Mouse (Mus musculus) cerebellum, postnatal 25 days (tissue): ENCODE data around the gene Glis2.
"Not testable (repeated sequence)": the region's sequence is repeated elsewhere in the genome, so short reads cannot be mapped to it uniquely, and the experiment has no call there.

Source experiments
- DNase-seq, 2 experiments: peaks; one replicate each; pipeline ENCODE4 v3.0.0; 2021; ENCODE audit warnings: mixed read lengths in 2 of 2

Glis2 gene

DNA sequence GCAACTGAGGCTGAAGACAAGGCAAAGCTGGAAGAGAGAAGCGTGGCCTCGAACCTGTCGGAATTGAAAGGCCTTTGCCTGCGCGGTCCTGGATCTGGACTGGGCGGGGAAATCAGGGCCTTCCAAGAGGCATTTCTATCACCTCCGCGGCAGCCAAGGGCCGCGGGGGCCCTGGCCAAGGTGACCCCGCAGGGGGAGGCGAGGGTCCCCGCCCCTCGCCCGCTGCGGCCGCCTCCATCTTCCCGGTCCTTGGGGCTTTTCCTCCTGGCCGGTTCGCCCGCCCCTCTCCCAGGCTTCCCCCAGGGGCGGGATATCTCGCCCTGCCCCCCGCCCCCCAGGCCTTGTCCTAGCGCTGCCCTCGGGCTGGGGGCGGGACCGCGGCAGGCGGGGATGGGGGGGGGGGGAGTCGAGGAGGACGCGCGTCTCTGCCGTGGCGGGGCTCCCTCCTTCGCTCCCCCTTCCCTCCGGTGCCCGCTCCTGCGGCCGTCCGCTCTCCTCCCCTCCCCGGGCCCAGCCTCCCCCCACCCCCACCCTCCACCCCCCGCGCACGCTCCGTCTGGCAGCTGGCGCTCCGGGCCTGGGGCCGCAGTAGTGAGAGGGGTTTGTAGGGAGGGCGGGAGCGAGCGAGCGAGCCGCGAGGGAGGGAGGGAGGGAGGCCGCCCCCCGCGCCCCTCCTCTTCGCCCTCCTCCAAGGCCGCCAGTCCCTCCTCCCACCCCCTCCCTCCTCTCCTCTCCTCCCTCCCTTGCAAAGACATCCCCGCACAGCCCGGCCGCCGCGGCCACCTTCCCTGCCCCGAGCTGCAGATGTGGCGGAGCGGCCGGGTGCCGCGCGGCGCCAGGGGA, at the start of gene Glis2:
Gene Glis2, plus strand, starts transcription at position 743 of the 843 bp plus-strand sequence.
- peak; percentile 66 to 73 for DNase-seq

DNA sequence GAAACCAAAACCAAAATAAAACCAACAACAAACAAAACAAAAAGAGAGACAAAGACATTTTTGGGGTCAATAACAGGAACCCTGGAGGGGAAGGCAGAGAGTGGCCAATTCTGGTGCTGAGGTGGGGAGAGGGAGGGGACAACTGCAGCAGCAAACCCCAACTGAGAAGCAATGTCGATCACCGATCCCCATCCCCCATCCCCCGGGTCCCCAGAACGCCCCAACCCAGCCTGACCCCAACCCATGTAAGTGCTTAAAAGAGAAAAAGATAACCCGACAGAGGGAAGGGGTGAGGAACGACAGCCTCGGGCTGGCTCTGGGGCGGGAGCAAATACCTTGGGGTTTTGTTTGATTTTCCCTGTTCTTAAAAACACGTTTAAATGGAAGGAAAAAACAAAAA, 49.7 kb upstream of the Glis2 start:
- DNase-seq = no peak

DNA sequence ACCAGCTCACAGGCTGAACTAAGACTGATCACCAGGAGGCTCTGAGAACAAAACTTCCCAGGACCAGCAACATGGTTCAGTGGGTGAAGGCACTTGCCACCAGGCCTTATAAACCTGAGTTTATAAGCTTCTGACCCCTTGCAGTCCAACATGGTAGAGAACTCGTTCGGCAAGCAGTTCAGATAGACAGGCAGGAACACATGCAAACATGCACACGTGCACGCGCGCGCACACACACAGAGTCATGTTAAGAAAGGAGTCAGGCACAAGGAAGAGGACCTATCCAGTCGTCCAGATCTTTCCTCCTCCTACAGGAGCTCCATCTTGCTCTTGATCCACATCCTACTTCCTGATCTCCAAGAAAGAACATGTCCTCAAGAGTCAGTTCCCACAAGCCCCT, 47.7 kb upstream of the Glis2 start:
- DNase-seq = no peak

DNA sequence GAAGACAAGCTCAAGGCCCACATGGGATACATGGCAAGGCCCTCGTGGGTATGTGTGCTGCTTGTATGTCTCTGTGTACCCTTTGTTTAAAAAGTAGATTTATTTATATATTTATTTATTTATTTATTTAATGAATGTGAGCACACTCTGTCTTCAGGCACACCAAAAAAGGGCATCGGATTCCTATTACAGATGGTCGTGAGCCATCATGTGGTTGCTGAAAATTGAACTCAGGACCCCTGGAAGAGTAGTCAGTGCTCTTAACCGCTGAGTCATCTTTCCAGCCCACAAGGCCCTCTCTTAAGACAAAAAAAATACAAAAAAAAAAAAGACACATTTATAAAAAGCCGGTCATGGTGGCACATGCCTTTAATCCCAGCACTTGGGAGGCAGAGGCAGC, 46.9 kb upstream of the Glis2 start:
- DNase-seq = no peak

DNA sequence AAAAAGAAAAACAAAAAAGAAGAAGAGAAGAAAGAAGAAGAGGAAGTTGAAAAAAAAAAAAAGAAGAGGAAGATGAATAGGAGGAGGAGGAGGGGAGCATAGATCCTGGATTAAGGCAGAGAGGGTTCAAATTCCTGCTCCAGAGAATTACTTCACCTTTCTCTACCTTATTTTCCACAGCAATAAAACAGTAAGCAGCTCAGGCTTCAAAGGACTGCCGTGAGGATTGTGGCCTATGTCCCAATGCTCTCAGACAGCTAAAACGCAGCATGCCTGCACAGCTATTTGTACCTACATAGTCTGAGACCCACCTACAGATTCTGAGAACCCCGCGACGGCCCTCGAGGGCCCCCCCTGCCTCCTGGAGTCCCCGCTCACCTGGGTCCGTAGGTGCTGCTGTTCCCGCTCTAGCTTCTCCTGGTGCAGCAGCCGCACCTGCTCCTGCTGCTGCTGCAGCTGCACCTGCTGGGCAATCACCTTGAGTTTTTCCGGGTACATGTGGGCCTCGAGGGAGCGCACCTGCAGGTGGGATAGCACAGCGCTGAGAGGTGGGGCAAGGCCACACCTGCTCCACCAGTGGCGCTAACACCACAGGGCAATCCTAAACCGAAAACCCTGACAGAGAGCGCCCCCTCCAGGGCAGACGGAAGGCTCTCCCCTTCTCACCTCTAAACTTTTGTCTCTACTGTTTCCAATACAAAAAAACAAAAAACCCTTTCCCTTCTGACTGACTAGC, 45.4 kb upstream of the Glis2 start:
- DNase-seq = no peak

DNA sequence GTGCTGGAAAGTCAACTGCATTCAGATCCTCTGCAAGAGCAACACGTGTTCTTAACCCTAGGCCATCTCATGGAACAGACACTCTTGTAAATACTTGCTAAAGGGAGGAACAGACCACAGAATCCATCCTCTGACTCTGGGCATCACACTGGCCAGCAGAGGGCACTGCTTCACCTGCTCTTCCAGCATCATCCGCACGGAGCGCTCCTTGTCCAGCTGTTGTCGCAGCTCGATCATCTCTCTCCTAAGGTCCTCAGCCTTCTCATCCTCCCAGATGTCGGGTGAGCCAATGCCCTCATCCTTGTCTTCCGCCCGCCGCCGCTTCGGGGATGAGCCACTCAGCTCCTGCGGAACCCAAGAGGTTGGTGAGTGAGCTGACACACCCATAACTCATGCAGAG, 43.5 kb upstream of the Glis2 start:
- peak; percentile 66 to 80 for DNase-seq

DNA sequence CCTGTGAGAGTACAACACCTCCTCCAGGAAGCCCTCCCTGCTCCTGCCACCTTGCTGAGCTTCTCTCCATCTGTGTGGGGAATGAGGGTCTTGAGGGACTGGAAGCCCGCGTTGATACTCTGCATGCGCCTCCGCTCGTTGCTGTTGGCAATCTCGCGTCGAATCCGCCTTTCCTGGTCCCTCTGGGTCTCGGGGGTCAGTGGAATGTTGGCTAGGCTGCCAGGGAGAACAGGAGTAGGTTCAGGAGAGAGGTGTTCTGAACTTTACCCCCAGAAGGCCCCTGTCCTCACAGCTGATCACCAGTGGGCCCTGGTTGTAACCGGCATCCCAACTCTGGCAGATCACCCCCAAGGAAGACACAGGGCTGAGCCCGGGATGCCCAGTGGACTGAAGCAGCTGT, 42.6 kb upstream of the Glis2 start:
- no peak for DNase-seq

DNA sequence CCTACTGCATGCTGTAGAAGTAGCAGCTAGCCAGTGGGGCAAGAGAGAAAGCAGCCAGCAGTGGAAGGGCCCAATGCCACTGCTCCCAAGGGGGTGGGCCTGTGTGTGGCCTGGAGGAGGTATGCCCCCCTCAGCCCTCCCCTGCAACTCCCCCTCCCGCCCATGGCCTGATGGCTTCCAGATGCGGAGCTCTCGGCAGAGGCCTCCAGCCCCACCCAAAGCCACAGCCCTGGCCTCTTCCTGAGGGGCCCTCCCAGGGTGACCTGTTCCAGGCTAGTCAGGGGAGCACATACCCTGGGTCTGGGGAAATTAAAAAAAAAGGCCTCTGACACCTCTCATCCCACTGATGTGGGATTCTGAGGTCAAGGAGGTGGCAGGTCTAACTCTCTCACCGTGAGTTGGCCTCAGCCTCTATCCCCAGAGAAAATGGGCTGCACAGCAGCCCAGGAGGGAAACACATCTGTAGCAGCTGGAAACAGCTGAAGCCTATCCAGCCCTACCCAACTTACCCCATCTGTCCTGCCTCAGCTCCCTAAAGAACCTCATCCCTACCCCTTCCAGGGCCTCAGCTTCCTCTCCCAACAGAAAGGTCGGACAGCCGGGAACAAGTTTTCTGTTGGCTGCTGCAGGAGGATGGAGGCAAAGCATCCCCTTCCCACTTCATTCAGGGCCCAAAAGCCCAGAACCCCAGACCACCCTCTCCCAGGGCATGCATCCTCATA, 41.5 kb upstream of the Glis2 start:
- no peak for DNase-seq

DNA sequence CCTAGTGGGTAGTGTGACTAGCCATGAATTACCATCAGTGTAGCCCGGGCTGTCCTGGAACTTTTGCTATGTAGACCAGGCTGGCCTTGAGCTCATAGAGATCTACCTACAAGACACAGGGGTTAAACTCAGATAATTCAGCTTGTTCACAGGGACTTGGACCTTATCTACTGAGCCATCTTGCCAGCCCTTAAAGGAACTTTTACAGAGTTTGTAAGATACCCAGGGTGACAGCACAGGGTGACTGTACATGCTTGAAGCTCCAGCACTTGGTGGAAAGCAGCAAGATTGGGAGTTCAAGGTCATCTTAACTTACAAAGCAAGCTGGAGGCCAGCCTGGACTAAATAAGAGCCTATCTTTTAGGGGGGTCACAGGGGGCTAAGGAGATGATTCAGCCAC, 39.0 kb upstream of the Glis2 start:
- no peak for DNase-seq

DNA sequence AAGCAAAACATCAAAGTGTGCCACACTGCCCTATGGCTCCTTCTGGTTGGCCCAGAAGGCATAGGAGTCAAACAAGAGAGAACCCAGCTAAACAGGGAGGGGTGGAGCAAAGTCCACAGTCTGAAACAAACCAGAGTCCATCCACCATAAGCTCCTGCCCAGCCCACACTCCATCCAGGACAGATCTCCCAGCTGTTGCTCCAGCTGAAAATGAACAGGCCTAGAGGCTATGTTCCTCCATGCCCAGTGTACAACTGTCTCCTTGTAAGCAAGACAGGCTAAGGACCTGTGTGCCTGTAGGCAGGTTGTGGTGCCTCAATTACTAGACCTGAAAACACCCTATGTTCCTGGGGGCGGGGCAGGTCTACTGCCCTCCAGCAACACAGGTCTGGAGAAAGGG, 37.4 kb upstream of the Glis2 start:
- DNase-seq = no peak

DNA sequence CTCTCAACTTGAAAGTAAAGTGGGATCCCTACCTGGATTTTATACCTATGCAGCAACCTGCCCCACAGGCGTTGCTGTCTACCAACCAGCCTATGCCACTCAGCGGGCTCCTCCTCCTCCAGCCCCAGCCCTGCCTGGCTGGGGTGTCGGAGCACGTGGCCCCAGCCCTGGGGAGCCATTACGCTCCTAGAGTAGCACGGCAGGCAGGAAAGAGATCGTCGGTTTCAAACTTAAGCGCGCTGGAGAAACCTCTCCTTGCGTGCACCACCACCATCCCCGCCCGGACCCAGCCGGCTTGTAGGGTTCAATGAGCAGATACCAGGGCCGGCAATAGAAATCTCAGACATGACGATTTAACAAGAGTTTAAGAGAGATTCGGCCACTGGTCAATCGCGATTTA, 36.6 kb upstream of the Glis2 start:
- peak; percentile 59 to 71 for DNase-seq

DNA sequence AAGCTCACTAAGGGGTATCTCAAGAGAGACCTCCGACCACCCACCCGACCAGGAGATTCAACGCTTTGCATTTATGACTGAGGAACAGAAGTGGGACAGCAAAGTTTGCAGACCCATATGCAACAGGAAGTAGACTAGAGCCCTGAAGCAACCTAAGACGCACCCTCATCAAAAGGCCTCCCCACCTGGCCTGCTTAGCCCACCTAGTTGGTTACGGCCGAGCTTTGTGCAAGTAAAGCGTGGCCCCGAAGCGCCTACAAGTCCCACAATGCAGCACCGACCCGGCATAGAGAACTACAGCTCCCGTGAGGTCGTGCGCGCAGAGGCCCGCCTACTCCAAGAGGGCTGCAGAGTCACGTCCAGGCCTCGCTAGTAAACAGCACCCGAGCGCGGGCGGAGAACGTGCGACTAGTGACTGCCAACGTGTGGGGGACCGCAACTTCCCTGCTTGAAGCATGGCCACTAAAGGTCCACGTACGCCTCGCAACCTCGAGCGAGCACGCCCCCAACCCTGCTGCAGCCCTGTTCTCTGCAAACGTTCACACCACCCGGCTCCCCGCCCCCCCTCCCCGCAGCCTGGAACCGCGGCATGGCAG, 36.0 kb upstream of the Glis2 start:
- DNase-seq = peak; percentile 90 to 92

DNA sequence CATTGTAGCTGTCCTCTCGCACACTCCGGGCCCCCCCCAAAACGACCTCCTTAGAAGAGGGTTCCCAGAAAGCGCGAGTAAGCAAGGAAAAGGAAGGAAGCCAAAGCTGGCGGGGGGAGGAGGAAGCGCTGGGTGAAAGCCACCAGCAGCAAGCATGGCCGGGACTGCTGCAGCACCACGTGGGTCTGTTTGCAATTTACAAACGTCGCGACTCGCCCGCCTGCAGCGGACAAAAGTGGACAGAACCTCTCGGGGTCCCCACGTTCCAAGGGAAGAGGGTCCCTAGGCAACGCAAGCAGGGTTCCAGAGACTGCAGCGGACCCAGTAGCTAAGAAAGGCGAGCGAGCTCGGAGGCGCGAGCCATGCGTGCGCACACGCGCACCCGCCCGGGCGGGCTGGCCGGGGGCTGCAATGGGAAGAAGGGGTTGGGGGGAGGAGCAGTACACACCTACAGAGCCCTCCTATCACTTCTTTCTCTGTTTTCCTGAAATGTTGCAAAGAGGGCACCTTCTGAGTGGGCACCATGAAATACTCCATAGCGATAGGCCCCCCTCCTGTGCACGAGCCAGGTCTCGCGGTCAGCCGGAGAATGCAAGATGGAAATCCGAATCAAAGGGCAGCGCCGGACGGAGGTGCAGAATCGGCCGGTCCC, 35.4 kb upstream of the Glis2 start:
- peak in 1 of 2 experiments; percentile 74 for DNase-seq

DNA sequence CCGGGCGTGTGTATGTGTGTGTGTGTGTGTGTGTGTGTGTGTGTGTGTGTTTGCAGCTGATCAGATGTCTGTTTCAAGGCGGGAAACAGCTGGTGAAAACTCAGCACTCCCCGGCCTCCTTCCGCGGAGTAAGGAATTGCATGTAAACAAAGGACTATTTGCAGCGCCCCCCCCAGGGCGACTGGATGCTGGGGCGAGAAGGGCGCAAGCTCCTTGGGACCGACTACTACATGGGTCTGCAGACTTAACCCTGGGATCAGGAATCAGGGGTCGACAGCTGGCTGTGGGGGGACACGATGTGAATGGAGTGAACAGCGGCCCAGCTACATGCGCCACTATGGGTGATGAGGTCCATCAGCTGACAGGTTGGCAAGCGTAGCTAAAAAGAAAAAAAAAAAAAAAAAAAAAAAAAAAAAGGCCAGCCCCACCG, 34.8 kb upstream of the Glis2 start, which contains the start of gene Tfap4:
Gene Tfap4, minus strand, starts transcription at position 140 of the 430 bp plus-strand sequence.
- peak; percentile 85 to 86 for DNase-seq

DNA sequence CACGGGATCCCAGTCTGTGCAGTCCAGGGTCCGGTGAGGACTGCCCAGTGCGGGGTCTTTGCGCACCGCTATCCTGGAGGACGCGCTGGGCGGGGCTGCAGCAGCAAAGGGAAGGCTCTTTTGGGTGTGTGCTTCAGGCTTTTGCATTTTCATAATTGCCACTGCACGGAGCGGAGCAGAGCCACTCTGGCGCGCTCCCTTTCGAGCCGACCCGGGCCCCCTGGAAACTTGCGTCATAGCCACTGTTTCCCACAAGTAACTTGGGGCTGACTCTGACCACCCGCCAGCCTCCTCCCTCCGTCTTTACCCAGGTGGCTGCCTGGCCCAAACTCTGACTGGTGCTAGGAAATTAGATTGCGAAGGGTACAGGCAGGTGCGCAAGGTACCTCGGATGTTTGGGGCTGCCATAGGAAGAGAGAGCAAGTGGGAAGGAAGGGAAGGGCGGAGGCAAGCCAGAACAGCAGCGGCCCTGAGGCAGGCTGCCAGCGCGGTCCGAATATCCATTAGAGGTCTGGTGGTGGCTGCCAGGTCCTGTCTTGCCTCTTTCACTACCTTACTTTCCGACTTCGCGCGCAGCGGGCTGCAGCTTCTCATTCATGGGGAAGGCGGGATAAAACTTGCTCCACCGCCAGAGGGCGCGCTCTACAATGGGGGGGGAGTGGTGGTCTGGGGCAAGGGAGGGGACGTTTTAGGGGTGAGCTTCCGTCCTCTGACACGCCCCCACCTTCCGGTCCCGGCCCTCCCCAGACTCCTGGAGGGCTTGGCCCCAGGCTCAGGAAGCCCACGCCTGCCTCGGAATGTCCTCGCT, 34.2 kb upstream of the Glis2 start:
- DNase-seq = peak; percentile 69 to 75

DNA sequence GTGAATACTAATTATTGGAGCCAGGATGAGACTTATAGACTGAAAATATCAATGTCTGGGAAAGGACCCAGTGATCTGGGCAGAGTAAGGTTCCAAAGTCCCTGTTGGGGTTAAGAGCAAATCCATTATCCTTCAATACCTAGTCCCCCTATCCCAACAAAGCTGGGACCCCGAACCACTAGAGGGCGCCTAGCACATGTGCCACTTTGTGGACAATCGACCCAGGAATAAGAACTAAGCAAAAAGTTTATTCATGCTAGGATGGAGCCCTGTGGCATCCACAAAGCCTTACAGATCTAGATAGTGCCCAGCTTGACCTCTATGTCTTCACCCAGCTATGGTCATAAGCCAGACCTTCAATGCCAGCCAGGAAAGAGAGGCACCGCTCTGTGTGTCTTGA, 26.6 kb upstream of the Glis2 start:
- DNase-seq = peak; percentile 77 to 90

DNA sequence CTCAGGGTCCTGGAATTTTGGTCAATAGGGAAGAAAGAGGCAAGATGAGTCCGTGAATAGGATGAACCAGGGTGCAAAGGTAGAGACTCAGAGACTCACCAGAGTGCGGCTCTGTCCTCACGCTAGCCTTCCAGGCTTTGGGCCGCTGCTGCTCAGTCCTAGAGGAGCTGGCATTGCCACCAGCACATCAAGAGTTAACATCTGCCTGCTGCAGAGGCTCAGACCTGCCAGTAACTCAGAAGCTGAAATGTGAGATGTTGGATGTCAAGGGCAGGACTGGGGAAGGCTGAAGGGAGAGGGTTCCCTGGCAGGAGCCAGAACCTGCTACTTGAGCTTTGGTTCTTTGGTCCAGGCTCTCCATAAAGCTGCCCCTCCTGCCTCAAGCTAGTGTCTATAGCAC, 23.8 kb upstream of the Glis2 start:
- no peak for DNase-seq

DNA sequence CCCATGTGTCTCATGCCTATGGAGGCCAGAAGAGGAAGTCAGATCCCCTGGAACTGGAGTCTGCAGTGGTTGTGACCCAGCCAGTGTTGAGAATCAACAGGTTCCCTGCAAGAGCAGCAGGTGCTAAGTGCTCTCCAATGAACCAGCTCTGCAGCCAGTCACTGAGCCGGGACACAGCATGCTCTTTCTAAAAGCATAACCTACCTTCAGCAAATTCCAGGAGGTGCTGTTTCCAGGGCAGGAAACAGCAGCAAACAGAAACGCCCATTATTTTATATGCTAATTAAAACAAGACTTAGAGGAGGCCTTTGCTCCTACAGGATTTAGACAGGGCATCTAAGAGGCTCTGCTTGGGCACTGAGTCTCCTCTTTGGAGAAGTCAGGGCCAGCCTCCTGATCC, 18.5 kb upstream of the Glis2 start:
- DNase-seq = no peak

DNA sequence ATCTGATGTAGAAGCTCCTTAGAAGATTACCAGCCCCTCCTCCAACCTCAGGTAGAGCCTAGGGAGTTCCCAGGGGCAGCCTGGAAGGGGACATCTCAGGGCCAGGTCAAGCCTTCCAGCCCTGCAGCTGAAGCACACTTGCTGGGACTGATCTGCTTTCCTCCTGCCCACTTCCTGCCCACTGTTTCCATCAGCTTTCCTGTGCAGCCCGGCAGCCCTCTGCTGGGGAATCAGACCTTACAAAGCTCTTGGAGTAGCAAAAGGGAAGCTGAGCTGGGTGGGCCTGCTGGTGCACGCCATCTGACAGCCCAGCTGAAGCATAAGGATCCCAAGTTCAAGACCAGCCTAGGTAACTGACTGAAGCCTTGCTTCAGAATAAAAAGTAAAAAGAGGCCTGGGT, 17.6 kb upstream of the Glis2 start:
- no peak for DNase-seq

DNA sequence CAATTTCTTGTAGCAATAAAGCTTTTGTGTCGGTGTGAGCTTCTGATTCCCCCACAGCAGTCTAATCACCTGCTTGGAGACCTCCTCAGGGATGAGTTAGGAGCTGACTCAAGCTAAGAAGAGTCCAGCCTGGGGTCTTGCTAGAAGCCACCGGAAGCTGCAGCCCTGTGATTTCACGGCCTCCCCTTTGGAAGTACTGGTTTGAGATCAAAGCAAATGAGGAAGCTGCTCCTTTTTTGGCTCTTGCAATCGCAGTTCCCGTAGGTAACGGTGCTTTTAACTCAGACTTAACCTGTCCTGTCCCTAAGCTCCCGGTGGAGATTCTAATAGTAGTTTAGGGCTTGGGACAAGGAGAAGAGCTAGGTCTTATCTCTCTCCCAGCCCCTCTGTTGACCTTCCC, 15.9 kb upstream of the Glis2 start:
- DNase-seq = no peak

DNA sequence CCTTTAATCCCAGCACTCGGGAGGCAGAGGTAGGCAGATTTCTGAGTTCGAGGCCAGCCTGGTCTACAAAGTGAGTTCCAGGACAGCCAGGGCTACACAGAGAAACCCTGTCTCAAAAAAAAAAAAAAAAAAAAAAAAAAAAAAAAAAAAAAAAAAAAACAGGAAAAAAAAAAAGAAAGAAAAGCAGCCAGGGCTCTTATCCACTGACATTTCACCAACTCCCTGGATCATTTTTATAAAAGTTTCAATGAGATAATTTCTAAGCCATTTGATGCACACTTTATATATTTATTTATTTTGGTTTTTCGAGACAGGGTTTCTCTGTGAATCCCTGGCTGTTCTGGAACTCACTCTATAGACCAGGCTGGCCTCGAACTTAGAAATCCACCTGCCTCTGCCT, 13.3 kb upstream of the Glis2 start:
- DNase-seq = not testable (repeated sequence)

DNA sequence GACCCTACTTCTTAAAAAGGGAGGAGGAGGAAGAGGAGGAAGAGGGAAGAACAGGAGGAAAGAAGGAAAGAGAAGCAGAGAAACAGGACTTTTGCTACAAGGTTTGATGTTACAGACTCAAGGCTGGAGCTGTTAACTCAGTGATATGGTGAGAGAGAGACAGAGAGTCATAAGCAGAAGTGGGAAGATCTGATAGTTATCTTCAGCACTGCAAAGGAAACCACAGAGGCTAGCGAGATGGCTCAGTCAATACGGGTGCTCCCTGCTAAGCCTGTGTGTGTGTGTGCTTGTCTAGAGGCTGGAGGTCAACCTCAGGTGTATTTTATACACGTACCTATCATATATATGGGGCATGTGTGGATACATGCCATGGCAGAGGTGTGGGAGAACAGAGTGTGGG, 10.7 kb upstream of the Glis2 start:
- DNase-seq = no peak
